Mouse (Mus musculus) heart, embryonic 16.5 days (tissue): Measurements from ENCODE around the gene Zfr2. TPM values are rescaled to one million over a fixed set of nuclear protein-coding genes. Genes with fewer than 3 reads are reported as not detected.

Experiments used
- ATAC-seq: fragments of 200-750 bp; cut with Nextera tagmentation; replicated peaks from 2 replicates; pipeline ENCODE4 v1.8.0; 2017; ENCODE audit warnings: moderate number of reproducible peaks; ENCODE audit not compliant: insufficient read depth, low FRiP score; ENCODE audit errors: extremely low read depth
- H3K27ac ChIP-seq: fragments of 300-500 bp; sonication (generic); 2 replicates; pipeline ENCODE4 v1.5.1; 2014; ENCODE audit warnings: mild to moderate bottlenecking, low read length, control low read depth, moderate library complexity
- H3K27me3 ChIP-seq: fragments of 300-500 bp; sonication (generic); 2 replicates; pipeline ENCODE4 v1.6.1; 2014; ENCODE audit warnings: low read length, mixed read lengths; ENCODE audit not compliant: control insufficient read depth, insufficient read depth
- H3K36me3 ChIP-seq: fragments of 300-500 bp; sonication (generic); 2 replicates; pipeline ENCODE4 v1.6.1; 2014; ENCODE audit not compliant: control insufficient read depth, insufficient read depth
- H3K4me1 ChIP-seq: fragments of 300-500 bp; sonication (generic); 2 replicates; pipeline ENCODE4 v1.6.1; 2014; ENCODE audit warnings: low read length, mixed read lengths; ENCODE audit not compliant: control insufficient read depth, insufficient read depth
- H3K4me2 ChIP-seq: fragments of 300-500 bp; sonication (generic); 2 replicates; pipeline ENCODE4 v1.6.1; 2014; ENCODE audit warnings: low read depth, mild to moderate bottlenecking, control low read depth, low read length
- H3K4me3 ChIP-seq: fragments of 300-500 bp; sonication (generic); 2 replicates; pipeline ENCODE4 v1.5.1; 2014; ENCODE audit warnings: mild to moderate bottlenecking, control low read depth, low read length
- H3K9ac ChIP-seq: fragments of 300-500 bp; sonication (generic); 2 replicates; pipeline ENCODE4 v1.6.1; 2014; ENCODE audit warnings: low read length, control low read depth
- H3K9me3 ChIP-seq: fragments of 300-500 bp; sonication (generic); replicated peaks from 2 replicates; pipeline ENCODE4 v1.6.1; 2016; ENCODE audit warnings: low read length; ENCODE audit not compliant: control insufficient read depth
- WGBS: fragments of 180-500 bp; shearing (Covaris S2); extraction: QIAGEN DNeasy Blood & Tissue Kit; methylation state at CpG from one replicate; pipeline ENCODE4 v1.1.7; 2014; 5-methylcytosine and 5-hydroxymethylcytosine counted together
- polyA plus RNA-seq: library from polyadenylated mRNA; unstranded; fragments of >200 nt; fragmentation: Nextera tagmentation; extraction: Ambion mirVana; gene quantifications from 2 replicates; pipeline ENCODE4 v1.2.1, GENCODE M21; 2015

The Zfr2 gene
- polyA plus RNA-seq, 1 experiment from 2014 or later: 5.0 TPM

- peak overlapping the region; percentile 87 for H3K9ac ChIP-seq
- H3K4me3 ChIP-seq: peak overlapping the region; percentile 91
- peak overlapping the region; percentile 97 for H3K4me2 ChIP-seq
- peaks cover 48% of the 10 kb centered on the region for H3K4me1 ChIP-seq
- H3K9me3 ChIP-seq: no peaks in the 10 kb centered on the region
- H3K27me3 ChIP-seq: peaks cover 7% of the 10 kb centered on the region
- no peak for ATAC-seq
- 3% methylated on average over 25 of the region's 25 CpGs for WGBS
- H3K27ac ChIP-seq: peak overlapping the region; percentile 80
- no peaks in the 10 kb centered on the region for H3K36me3 ChIP-seq
Measured at GRCm38 (mm10) chr10:81293334-81294030, 60.5 kb downstream of the Zfr2 start.

GRCm38 (mm10) chr10:81294442-81294841, 61.5 kb downstream of the Zfr2 start:
- Histone ChIP-seq H3K9ac (peak overlapping the region; percentile 87), H3K4me2 (peak overlapping the region; percentile 97), H3K36me3 (no peaks in the 10 kb centered on the region), H3K9me3 (no peaks in the 10 kb centered on the region), H3K27me3 (peaks cover 5% of the 10 kb centered on the region), H3K27ac (no peak overlapping the region), H3K4me1 (peaks cover 57% of the 10 kb centered on the region), H3K4me3 (peak overlapping the region; percentile 91)
- no peak for ATAC-seq
- 55% methylated on average over 8 of the region's 8 CpGs for WGBS

GRCm38 (mm10) chr10:81295185-81295584, 62.2 kb downstream of the Zfr2 start:
- H3K27ac ChIP-seq: no peak overlapping the region
- no peaks in the 10 kb centered on the region for H3K9me3 ChIP-seq
- H3K27me3 ChIP-seq: no peaks in the 10 kb centered on the region; the same call in 1 of the 2 replicates
- H3K4me2 ChIP-seq: no peak overlapping the region
- ATAC-seq: no peak
- no peak overlapping the region for H3K9ac ChIP-seq
- no peak overlapping the region; the same call in 1 of the 2 replicates for H3K4me3 ChIP-seq
- no peaks in the 10 kb centered on the region for H3K36me3 ChIP-seq
- WGBS: 88% methylated on average over 6 of the region's 6 CpGs
- H3K4me1 ChIP-seq: peaks cover 63% of the 10 kb centered on the region

- Histone ChIP-seq H3K9ac (peak overlapping the region; percentile 53; the same call in 1 of the 2 replicates), H3K27me3 (no peaks in the 10 kb centered on the region), H3K27ac (peak overlapping the region; percentile 85), H3K9me3 (no peaks in the 10 kb centered on the region), H3K4me2 (peak overlapping the region; percentile 43; the same call in 1 of the 2 replicates), H3K4me1 (peaks cover 67% of the 10 kb centered on the region), H3K36me3 (no peaks in the 10 kb centered on the region), H3K4me3 (no peak overlapping the region)
- WGBS: 75% methylated on average over 6 of the region's 6 CpGs
- no peak for ATAC-seq
Measured at GRCm38 (mm10) chr10:81297246-81297645, 64.3 kb downstream of the Zfr2 start.

- Histone ChIP-seq H3K36me3 (no peaks in the 10 kb centered on the region), H3K9me3 (no peaks in the 10 kb centered on the region), H3K9ac (peak overlapping the region; percentile 53), H3K27ac (peak overlapping the region; percentile 85), H3K27me3 (no peaks in the 10 kb centered on the region), H3K4me3 (no peak overlapping the region), H3K4me2 (peak overlapping the region; percentile 43), H3K4me1 (peaks cover 72% of the 10 kb centered on the region)
- peak; percentile 49 for ATAC-seq
- WGBS: 30% methylated on average over 10 of the region's 10 CpGs
Measured at GRCm38 (mm10) chr10:81297845-81298244, 64.9 kb downstream of the Zfr2 start.

GRCm38 (mm10) chr10:81298369-81299100, 65.6 kb downstream of the Zfr2 start:
- Histone ChIP-seq H3K9ac (peak overlapping the region; percentile 53), H3K36me3 (no peaks in the 10 kb centered on the region), H3K9me3 (no peaks in the 10 kb centered on the region), H3K4me1 (peaks cover 78% of the 10 kb centered on the region), H3K4me2 (peak overlapping the region; percentile 43; the same call in 1 of the 2 replicates), H3K27ac (peak overlapping the region; percentile 85), H3K27me3 (no peaks in the 10 kb centered on the region), H3K4me3 (no peak overlapping the region)
- no peak for ATAC-seq
- WGBS: 78% methylated on average over 17 of the region's 17 CpGs

GRCm38 (mm10) chr10:81299585-81300351, 66.8 kb downstream of the Zfr2 start:
- H3K27me3 ChIP-seq: no peaks in the 10 kb centered on the region
- H3K4me3 ChIP-seq: no peak overlapping the region
- peak overlapping the region; percentile 48; the same call in 1 of the 2 replicates for H3K9ac ChIP-seq

GRCm38 (mm10) chr10:81300352-81300907, 67.5 kb downstream of the Zfr2 start:
- 73% methylated on average over 9 of the region's 9 CpGs for WGBS
- Histone ChIP-seq H3K4me2 (no peak overlapping the region), H3K27ac (no peak overlapping the region), H3K36me3 (no peaks in the 10 kb centered on the region), H3K4me3 (no peak overlapping the region), H3K4me1 (peaks cover 69% of the 10 kb centered on the region), H3K9ac (0 out of 2 replicates have a peak overlapping the region, but pooled peaks have one; percentile 26), H3K9me3 (no peaks in the 10 kb centered on the region), H3K27me3 (no peaks in the 10 kb centered on the region)
- no peak for ATAC-seq

More at GRCm38 (mm10) chr10:81299585-81300351, 66.8 kb downstream of the Zfr2 start:
- no peaks in the 10 kb centered on the region for H3K36me3 ChIP-seq
- no peaks in the 10 kb centered on the region for H3K9me3 ChIP-seq
- ATAC-seq: no peak
- no peak overlapping the region for H3K4me2 ChIP-seq
- WGBS: 80% methylated on average over 14 of the region's 14 CpGs
- H3K4me1 ChIP-seq: peaks cover 75% of the 10 kb centered on the region
- H3K27ac ChIP-seq: no peak overlapping the region; the same call in 1 of the 2 replicates
